Mouse (Mus musculus): ENCODE results near the gene Taf4.
A peak's percentile ranks its signal among the peaks of the same experiment; 100 is the strongest.

The Taf4 gene

GRCm38 (mm10) chr2:179980616-179981015, 4.2 kb upstream of the Taf4 start:
- DNase-seq, result no peak

GRCm38 (mm10) chr2:179979836-179980235, 3.4 kb upstream of the Taf4 start:
- DNase-seq, result no peak

DNA sequence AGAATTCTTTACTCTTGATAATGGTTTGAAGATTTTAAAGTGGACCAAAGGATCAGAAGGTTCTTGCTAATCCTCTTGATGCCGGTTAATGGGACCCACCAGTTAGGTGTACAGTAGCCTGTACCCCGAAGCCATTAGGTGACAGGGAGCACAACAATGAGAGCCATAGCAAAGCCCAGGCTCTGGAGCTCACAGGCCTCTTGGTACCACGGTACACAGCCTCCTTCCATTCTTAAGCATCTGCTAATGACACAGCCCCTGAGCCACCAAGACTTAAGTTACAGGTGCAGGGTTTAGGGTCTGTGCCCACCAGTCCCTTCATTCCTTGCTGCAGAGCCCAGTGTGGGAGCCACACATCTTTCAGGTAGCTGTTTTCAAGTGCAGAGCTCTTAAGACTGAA, 1.8 kb upstream of the Taf4 start:
- DNase-seq, result no peak

GRCm38 (mm10) chr2:179977344-179978025, 1.0 kb upstream of the Taf4 start:
- DNase-seq, result no peak

- no peak for DNase-seq
Observed at GRCm38 (mm10) chr2:179976295-179976627, 185 bp downstream of the Taf4 start.

GRCm38 (mm10) chr2:179975851-179976250, 595 bp downstream of the Taf4 start:
- peak; percentile 23 to 58 for DNase-seq

DNA sequence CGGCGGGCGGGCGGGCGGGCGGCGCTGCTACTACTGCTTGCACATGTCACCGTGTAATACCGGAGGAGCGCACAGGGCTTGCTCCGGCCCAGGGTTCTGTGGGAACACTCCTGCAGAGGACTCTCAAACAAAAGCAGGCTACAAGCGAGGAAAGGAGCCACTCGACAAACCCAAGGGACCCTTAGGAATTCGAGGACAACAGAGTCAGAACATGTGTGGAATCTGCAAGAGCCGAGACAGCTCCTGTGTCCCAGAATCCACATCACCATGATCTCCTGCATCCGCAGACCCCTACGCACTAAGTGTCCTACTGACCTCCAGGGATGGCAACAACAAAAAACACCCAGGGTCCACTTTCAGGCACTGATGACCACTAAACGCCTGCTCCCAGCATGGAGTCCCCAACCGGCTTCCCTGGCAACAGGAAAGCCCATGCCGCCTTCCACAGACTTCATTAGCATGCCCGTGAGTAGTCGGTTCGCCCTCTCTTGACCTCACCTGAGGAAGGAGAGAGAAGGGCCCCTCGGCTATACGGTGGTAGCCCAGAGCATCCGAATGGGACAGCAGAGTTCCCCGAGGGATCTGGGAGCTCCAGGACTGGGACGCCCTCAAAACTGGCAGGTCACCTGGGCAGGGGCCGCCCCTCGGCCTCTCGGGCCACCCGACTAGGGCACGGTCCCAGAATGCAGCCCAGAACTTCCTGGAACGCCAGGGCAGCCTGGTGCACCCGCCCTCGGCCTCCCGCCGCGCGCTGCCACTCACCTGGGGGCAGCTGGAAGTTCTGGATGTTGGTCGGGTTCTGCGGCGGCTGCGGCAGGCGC, 1.6 kb downstream of the Taf4 start:
- DNase-seq, result peak; percentile 58 to 80

- DNase-seq, result no peak
Observed at GRCm38 (mm10) chr2:179973871-179974628, 2.4 kb downstream of the Taf4 start.

GRCm38 (mm10) chr2:179972406-179972805, 4.0 kb downstream of the Taf4 start:
- no peak for DNase-seq

DNA sequence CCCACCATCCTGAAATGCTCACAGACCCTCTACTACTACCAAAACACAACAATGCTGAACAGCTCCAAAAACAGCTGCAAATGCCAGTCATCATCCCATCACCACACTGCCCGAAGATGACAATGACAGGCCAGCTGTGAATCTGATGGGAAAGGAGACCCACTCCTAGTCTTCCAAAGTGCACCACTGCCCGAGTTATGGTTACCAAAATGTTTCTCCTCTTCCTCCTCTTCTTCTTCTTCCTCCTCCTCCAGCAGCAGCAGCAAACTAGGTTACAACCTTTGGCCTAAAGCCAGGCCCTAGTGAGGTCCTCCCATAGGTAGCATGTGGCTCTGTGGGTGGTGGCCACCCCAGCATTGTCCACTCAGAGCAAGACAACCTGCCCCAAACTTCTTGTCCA, 4.6 kb downstream of the Taf4 start:
- peak in 1 of 2 experiments; percentile 24 for DNase-seq

DNA sequence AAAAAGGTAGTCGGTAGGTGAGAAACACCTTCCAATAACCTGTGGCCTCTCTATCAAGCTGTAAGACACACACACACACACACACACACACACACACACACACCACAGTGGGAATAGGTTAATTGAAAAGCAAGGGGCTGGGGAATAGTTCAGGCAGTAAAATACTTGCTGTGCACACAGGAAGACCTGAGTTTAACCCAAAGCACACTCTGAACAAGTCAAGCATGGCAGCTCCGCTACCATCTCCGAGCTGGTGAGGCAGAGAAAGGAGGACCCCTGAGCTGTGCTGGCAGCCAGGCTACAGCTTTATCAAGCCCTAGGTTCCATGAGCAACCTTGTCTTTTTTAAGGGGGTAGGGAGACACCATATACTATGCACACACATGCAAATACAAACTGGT, 7.3 kb downstream of the Taf4 start:
- no peak for DNase-seq

- DNase-seq, result peak in 1 of 2 experiments; percentile 16
Observed at GRCm38 (mm10) chr2:179967633-179968032, 8.8 kb downstream of the Taf4 start.

GRCm38 (mm10) chr2:179961420-179961819, 15.0 kb downstream of the Taf4 start:
- no peak for DNase-seq

DNA sequence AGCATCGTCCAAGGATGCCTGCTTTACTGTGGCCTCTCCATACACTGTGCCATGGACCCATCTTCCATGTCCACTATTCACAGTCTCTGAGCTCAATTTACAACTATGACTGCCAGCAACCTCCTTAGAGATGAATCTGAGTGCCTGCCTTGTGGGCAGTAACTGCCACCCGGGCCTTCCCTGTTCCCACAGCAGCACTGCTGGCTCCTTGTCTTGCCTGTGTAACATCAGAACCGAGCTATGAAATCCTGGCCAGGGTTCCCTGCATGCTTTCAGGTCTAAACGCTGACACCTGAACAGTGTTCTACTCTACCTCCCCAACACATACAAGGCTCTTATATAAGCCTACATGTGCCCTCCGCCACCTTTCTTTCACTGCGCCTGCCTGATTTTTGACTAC, 16.1 kb downstream of the Taf4 start:
- DNase-seq, result no peak

- no peak for DNase-seq
Observed at GRCm38 (mm10) chr2:179959391-179959790, 17.1 kb downstream of the Taf4 start.

DNA sequence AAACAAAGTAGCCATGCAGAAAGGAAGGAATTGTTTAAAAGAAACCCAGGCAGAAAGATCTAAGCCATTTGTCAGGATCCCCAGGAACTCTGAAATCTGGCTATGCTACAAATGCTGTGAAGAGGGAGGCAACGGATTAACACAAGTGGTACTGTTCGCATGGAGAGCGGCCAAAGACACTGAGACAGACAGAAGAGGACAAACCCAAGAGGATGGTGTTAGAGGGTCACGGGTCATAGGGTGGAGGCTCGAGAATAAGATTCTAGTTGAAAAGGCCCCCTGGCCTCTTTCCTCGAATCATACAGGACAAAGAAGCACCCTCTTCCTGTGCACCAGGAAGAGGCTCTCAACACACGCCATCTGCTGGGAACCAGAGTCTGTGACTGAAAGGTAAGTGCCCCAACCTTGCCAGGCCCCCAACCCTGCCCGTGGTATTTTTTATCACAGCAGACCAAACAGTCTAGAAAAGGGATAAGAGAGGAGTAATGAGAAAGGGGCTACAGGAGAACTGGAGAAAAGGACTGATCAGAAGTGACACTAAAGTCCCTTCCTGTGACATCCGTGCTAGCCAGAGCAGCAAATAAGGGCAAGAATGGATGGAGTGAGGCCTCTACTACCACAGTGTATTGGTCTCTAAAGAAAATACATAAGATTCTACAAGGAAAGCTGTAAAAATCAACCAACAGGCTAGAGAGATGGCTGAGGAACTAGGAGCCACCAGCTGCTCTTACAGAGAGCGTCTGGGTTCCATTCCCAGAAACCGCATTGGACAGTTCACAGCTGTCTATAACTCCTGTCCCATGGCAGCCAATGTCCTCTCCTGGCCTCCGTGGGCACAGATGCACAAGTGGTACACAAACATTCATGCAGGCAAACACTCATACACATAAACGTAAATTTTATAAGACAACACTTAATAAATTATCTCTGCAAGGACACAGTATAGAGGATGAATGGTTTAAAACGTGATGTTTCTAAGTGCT, 24.6 kb downstream of the Taf4 start:
- DNase-seq, result no peak

- no peak for DNase-seq
Observed at GRCm38 (mm10) chr2:179948820-179949219, 27.6 kb downstream of the Taf4 start.

GRCm38 (mm10) chr2:179947607-179948006, 28.8 kb downstream of the Taf4 start:
- no peak for DNase-seq

DNA sequence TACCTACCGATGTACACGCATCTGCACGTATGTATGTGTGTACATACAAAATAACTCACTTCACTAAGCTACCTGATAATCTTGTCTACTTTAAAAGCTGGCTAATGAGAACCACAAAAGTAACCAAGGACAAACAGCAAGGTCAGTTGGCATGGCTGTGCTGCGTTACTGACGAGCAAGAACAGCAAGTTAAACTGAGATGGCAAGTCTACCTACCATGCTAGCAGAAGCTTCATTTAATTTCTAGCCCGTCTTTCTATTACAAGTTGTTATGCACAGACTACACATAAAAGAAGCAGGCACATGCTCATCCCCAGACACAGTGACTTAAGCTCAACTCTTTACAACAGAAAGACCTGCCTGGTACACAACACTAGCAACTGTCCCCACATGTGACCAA, 29.9 kb downstream of the Taf4 start:
- no peak for DNase-seq

- no peak for DNase-seq
Observed at GRCm38 (mm10) chr2:179945051-179945450, 31.4 kb downstream of the Taf4 start.

DNA sequence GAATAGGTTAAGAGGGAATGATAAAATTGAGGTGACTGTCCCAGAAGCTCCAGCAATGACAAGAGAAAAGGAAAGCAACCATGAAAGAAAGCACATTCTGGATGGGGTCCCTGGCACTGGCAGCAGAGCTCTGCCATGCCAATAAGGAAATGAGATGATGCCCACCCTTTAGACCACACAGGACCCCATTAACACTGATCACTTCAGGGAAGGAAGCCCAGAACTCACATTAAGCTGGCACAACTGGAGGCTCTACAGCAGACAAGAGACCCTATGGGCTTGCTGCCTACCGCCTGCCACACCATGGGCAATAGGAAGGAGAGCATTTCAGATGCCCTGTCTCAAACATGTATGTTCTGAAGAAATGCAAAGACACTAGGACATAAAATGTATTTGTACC, 34.8 kb downstream of the Taf4 start:
- DNase-seq, result no peak

- no peak for DNase-seq
Observed at GRCm38 (mm10) chr2:179937091-179937490, 39.4 kb downstream of the Taf4 start.
